Mouse (Mus musculus): Measurements from ENCODE around the gene Defa34. TPM values are rescaled to one million over a fixed set of nuclear protein-coding genes. Genes with fewer than 3 reads are reported as not detected.

The Defa34 gene
- polyA plus RNA-seq (2017; shearing (Covaris generic)) = not detected

GRCm38 (mm10) chr8:21665497-21665896, at the start of gene Defa34:
TSS of gene Defa34 (plus strand) at chr8:21665797.

DNA sequence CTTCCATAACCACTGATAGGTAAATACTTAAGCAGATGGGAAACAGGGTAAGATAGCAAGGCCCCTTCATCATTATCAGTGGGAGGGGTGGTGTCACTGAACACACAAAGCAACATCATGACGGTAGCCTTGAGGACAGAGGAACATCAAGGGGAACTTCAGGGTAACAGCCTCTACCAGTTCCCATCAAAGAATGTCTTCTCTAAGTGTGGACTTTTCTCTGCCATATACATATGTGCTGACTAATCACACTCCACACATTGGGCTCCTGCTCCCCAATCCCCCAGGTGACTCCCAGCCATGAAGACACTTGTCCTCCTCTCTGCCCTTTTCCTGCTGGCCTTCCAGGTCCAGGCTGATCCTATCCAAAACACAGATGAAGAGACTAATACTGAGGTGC, 47.7 kb upstream of the Defa34 start, which contains the start of gene Defa26:
Gene Defa26 (plus strand): TSS at position 301 of the 400 bp plus-strand sequence.

GRCm38 (mm10) chr8:21655480-21655879, 10.1 kb upstream of the Defa34 start, which contains the start of gene Defa17:
TSS of gene Defa17 (plus strand) at chr8:21655780.

GRCm38 (mm10) chr8:21703545-21703944, 37.9 kb downstream of the Defa34 start, which contains the start of gene AY761184:
TSS of gene AY761184 (minus strand) at chr8:21703645.

Other genes starting within 250 kb of the Defa34 start
- gene Defa36, start 238.4 kb upstream of the Defa34 start, polyA plus RNA-seq (2017; shearing (Covaris generic)) = not detected
- not detected for gene Gm7849, start 209.2 kb upstream of the Defa34 start, polyA plus RNA-seq (2017; shearing (Covaris generic))
- not detected for gene Defa20, start 156.5 kb upstream of the Defa34 start, polyA plus RNA-seq (2017; shearing (Covaris generic))
- not detected for gene Defa32, start 136.8 kb upstream of the Defa34 start, polyA plus RNA-seq (2017; shearing (Covaris generic))
- gene Defa37, start 100.4 kb upstream of the Defa34 start, polyA plus RNA-seq (2017; shearing (Covaris generic)) = not detected
- gene Defa28, start 82.8 kb upstream of the Defa34 start, polyA plus RNA-seq (2017; shearing (Covaris generic)) = not detected
- not detected for gene Gm7861, start 71.3 kb upstream of the Defa34 start, polyA plus RNA-seq (2017; shearing (Covaris generic))
- not detected for gene Defa26, start 47.6 kb upstream of the Defa34 start, polyA plus RNA-seq (2017; shearing (Covaris generic))
- not detected for gene Defa17, start 10.0 kb upstream of the Defa34 start, polyA plus RNA-seq (2017; shearing (Covaris generic))
- gene AY761184, start 37.8 kb downstream of the Defa34 start, polyA plus RNA-seq (2017; shearing (Covaris generic)) = not detected
- gene Defa24, start 68.7 kb downstream of the Defa34 start, polyA plus RNA-seq (2017; shearing (Covaris generic)) = not detected
- gene Defb50, start 157.7 kb downstream of the Defa34 start, polyA plus RNA-seq (2017; shearing (Covaris generic)) = not detected
- not detected for gene Defb2, start 174.1 kb downstream of the Defa34 start, polyA plus RNA-seq (2017; shearing (Covaris generic))
- gene Defb10, start 193.1 kb downstream of the Defa34 start, polyA plus RNA-seq (2017; shearing (Covaris generic)) = not detected
- not detected for gene Defb9, start 219.6 kb downstream of the Defa34 start, polyA plus RNA-seq (2017; shearing (Covaris generic))
- gene Defb11, start 240.6 kb downstream of the Defa34 start, polyA plus RNA-seq (2017; shearing (Covaris generic)) = not detected

Measured in activated CD4-positive, CD25-positive, alpha-beta regulatory T cell (primary cell).